ENCODE assay signal across 19 mouse cellular contexts in genomic region chr7:135024531-135024930, GRCm38 (mm10).
"Had no signal": no experiment of that assay in that cellular context is flagged by ENCODE, and none has a peak within 500 bp of the region (broad histone marks: within the 10 kb centered on the region; RNA-seq: fewer than 3 reads in every experiment).

No protein-coding gene starts in this region.

- ATAC-seq: midbrain, embryonic 16.5 days had no signal

- H3K36me3 ChIP-seq: midbrain, embryonic 10.5 days; midbrain, embryonic 12.5 days; neural tube, embryonic 13.5 days; neural tube, embryonic 15.5 days had no signal

- H3K4me3 ChIP-seq: midbrain, embryonic 10.5 days; midbrain, embryonic 12.5 days; myocyte; neural tube, embryonic 13.5 days; neural tube, embryonic 15.5 days had no signal

- DNase-seq: lung, adult 18-20 months; lung, embryonic 14.5 days; lung, postnatal 14 days; lung, postnatal 36 days; midbrain, embryonic 14.5 days; retina, postnatal 1 day; right cerebral cortex, adult 18-20 months; right cerebral cortex, postnatal 25 days; right cerebral cortex, postnatal 4 days; spleen, adult 18-20 months; thymus, adult 18-20 months; thymus, postnatal 14 days; thymus, postnatal 36 days had no signal

- H3K4me1 ChIP-seq: midbrain, embryonic 10.5 days; midbrain, embryonic 12.5 days; neural tube, embryonic 13.5 days; neural tube, embryonic 15.5 days had no signal

- H3K9me3 ChIP-seq: midbrain, embryonic 10.5 days; midbrain, embryonic 12.5 days; neural tube, embryonic 13.5 days; neural tube, embryonic 15.5 days had no signal

- H3K4me2 ChIP-seq: lung, embryonic 14.5 days; midbrain, embryonic 12.5 days; neural tube, embryonic 13.5 days; neural tube, embryonic 15.5 days had no signal

- H3K27ac ChIP-seq: midbrain, embryonic 10.5 days; midbrain, embryonic 12.5 days; neural tube, embryonic 13.5 days; neural tube, embryonic 15.5 days had no signal

- H3K27me3 ChIP-seq: midbrain, embryonic 12.5 days; neural tube, embryonic 13.5 days; neural tube, embryonic 15.5 days had no signal

- H3K9ac ChIP-seq: lung, embryonic 14.5 days; midbrain, embryonic 12.5 days; neural tube, embryonic 13.5 days; neural tube, embryonic 15.5 days had no signal
